Mouse (Mus musculus): ENCODE measurements around the gene Ramp1.

The Ramp1 gene

DNA sequence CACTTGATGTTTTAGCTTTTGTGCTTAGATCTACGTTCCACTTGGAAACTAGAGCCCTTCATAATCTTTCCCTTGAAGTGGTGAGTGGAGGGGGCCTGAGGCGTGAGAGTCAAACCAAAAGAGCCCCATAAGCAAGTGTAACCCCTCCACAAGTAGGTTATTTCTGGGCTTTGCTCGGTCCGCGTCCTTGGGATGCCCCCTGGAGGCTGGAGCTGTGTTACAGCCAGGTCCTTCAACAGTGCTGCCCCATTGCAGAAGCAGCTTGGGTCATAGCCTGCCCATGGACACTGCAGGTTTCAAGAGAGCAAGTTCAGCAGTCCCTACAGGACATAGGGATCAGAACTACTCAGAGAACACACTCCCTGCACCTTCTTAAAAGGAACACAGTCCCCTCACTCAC lies 59.5 kb downstream of the Ramp1 start:
- no peak for DNase-seq (ENCODE audit: low read depth, low spot score)

DNA sequence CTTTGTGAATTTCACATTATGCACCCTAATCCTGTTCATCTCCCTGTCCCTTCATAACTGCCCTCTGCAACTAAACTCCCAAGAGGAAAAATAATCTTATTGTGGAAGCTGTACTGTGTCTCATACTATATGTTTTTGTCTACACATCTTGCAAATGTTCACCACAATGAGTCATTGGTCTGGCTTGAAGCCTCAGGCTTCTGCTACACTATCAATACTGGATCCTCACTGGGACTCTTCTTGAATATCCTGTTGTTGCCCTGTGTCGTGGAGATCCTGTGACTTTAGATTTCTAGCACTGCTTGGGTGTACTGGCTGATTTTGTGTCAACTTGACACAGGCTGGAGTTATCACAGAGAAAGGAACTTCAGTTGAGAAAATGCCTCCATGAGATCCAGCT lies 60.2 kb downstream of the Ramp1 start:
- DNase-seq (ENCODE audit: low read depth, low spot score) = peak; percentile 87

DNA sequence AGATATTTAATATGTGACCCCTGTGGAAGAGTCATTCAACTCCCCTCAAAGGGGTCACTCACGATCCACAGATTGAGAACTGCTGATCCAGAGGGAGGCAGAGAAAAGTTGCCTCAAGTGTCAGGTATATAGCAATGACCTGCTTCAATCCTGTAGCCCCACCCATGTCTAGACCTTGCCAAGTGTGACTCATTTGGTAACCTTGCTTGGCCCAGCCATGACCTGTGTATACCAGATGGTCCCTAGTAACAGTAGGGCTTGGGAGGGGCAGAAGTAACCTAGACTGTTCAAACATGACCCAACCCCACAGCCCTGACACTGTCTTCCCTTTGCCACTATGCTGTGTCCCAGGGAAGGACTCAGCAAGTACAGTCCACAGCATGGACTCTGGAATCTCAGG lies 61.1 kb downstream of the Ramp1 start:
- DNase-seq (ENCODE audit: low read depth, low spot score) = peak; percentile 83

DNA sequence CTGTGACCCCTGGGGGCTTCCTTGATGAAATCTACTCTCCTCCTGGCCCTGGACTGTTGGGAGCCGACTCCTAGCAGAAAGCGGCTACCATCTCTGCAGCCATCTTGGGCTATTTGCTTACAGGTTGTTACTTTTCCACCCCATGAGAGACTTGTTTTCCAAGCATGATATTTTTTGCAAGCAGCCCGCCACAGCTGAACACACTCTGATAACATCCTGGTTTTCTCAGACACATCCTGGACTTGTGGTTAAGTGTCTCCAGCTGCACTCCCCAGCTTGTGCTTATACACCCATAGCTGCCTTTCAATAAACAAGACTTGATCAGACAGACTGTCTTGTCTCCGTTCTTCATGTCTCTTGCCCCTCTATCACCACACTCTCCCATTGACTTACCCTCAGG lies 61.6 kb downstream of the Ramp1 start:
- DNase-seq (ENCODE audit: low read depth, low spot score) = no peak

DNA sequence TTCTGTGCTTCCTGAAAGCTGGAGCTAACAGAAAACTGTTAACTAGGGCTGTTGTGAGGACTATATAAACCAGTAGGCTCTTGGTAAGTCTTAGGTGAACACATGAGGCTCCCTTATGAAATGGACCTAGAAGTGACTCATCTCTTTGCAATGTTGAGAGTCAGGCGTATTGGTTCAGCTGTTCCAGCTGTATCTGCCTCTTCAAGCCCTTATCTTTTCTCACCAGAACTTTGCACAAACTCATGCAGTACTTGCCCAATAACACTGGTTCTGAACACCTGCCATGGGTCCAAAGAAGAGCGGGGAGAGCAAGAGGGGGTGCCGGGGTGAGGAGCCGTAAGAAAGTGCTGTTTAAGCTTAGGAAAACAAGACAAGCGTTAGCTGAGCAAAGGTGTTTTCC lies 68.6 kb downstream of the Ramp1 start:
- DNase-seq (ENCODE audit: low read depth, low spot score) = peak; percentile 91

DNA sequence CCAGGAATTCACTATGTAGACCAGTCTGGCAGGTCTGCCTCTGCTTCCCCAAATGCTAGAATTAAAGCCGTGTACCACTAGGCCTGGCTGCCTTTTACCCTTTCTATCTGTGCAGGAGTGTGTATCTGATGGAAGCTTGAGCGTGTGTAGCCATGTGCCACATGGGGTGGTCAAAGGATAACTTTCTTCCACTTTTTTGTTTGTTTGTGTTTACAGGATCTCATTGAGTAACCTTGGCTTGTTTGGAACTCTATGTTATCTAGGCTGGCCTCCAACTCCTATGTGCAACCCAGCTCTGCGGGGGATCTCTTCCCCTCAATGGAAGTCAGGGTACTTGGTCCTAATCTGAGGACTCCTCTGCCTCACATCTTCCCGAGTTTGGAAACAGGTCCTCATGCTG lies 69.3 kb downstream of the Ramp1 start:
- DNase-seq (ENCODE audit: low read depth, low spot score) = no peak

DNA sequence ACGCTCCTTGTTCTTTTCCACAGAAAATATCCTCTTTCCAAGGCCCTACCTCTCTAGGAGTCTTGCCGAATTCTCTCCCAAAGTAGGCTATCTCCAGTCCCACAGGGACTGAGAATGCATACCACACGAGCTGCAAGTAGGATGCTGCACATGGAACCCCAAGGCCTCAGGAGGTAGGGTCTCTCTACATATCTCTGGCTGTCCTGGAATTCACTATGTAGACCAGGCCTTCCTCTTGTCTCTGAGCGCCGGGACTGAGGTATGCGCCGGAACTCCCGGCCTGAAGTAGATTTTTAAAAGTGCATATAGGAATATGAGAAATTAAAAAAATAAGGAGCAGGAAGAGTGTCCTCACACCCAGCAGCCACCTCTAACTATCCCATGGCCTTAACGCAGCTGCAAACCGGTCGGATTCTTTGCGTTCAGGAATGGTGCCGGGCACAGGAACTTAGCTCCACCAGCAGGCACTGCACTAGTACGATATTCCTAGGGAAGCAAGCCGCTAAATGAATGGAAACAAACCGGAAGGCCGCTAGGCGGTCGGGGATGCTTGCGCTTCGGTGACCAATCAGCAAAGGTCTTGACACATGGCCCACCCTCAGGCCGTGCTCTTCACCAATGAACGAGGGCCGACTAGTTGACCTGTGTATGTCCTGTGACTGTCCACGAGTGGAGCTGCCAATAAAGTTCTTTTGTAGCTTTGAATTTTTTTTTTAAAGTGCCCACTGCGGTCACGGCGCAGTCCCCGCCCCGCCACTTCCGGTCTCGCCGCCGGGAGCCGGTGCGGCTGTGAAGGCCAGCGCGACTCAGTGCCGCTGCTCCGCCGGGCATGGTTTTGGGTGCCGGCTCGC lies 70.2 kb downstream of the Ramp1 start, which contains the start of gene Ube2f:
Gene Ube2f (plus strand): TSS at position 741 of the 851 bp plus-strand sequence.
- peak; percentile 100 for DNase-seq (ENCODE audit: low read depth, low spot score)

DNA sequence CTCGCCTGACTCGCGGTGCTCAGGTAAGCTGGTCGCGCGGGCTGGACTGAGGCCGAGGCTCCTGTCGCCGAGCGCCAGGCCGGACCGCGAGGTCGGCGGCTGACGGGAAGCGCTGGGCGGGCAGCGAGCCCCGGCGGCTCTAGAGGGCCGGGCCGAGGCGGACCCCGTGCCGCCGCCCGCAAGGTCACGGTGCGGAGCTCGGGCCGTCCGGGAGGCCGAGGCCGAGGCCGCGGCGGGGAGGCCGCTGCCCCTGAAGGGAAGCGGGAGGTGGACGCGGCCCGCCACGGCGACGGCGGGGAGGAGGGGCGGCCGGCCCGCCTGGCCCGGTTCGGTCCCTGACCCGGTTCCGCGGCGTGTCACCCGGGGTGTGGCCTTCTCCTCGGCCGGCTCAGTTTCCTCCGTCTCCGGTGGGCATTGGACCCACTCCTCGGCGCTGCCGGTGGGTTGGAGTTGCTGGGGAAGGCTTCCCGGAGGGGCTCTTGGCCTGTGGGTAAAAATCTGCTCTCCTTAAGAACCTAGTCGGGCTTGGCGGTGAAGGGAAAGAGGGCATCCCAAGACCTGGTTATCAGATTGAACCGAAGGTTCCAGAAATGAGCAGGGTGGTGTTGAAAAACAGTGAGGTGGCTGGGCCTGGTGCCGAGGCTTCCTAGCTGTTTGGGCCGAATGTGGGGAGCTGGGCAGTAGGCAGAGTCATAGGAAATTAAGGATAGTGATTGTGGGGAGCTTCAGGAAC lies 71.0 kb downstream of the Ramp1 start:
- peak; percentile 40 for DNase-seq (ENCODE audit: low read depth, low spot score)

DNA sequence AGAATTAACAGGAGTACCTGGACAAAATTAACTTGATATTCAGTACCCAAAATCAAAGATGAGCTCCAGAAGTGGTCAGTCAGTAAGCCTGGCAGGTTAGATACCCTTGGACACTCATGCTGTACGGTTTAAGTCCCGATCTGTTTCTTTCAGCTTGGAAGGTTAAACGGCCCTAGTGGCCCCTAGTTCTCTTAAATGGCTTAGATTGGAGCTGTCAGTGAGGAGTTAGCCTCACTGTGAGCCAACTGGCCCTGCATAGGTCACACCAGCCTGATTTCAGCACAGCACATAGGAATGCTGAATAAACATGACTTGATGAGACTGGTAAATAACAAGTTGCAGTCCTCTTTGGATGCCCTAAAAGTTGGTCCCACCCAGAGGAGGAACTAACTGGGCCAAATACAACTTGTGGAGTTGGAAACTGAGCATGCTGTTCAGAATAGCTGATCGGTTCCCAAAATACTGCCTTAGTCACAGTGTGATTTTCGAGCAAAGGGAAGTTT lies 71.6 kb downstream of the Ramp1 start:
- peak; percentile 46 for DNase-seq (ENCODE audit: low read depth, low spot score)

DNA sequence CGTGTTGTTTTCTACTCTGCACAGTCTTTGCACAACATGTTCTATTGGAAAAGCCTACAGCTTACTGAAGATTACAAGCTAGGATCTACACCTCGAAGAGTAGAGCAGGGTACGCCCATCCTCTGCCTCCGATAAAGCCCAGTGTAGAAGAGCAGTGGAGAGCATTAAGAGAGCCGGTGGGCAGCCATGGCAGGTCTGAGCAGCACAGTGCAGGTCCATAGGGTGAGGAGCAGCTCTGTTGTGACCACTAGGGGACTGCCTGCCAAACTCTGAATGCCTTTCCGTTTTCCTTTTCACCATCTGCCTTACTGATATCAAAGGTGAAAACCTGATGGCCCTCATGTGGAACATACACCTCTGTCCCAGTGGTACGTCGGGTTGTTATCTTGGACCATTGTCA lies 72.3 kb downstream of the Ramp1 start:
- peak; percentile 70 for DNase-seq (ENCODE audit: low read depth, low spot score)

DNA sequence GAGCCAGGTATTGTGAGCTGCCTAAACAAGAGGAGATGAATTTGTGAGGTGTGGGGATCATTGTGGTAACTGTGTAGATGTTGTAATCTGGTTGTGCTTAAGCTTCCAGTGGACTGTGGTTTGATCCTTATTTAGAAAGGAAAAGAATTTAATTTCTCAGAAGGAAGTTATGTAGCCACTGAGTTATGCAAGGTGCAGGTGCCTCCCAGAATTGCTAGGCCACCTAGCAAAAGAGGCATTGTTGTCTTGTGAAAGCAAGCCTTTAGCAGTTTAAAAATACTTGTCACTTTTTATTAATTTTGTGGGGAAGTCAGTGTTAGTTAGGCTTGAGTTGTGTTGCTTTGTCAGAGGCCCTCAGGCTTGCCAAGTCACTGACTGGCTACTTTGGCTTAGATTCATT lies 78.3 kb downstream of the Ramp1 start:
- DNase-seq (ENCODE audit: low read depth, low spot score) = no peak

DNA sequence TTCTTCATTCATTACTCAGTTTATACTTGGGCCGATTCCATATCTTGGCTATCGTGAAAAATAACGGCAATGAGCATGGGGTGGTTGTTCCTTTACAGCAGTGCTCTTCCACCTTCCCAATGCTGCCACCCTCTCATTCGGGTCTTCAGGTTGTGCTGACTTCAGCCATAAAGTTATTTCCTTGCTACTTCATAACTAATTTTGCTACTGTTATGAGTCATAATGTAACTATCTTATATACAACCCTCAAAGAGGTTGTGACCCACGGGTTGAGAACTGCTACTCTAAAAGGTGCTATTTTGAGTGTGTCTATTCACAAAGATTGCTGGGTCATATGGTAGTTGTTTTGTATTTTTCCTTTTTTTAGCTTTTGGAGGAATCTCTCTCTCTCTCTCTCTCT lies 80.2 kb downstream of the Ramp1 start:
- DNase-seq (ENCODE audit: low read depth, low spot score) = no peak

DNA sequence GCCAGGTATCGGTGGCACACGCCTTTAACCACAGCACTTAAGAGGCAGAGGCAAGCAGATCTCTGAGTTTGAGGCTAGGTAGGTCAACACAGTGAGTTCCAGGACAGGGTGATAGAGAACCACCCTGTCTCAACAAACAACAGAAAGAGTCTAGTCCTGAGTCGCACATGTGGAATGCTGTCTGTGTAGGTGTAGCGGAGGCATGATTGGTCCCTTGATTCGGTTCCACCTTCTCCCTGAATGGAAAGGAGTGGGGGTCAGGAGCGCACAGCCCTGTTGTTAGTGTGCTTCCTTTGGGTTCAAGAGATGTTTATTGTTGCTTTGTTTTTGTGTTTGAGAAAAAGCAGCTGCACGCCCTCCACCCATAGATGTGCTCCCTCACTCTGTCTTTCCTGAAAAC lies 82.9 kb downstream of the Ramp1 start:
- peak; percentile 57 for DNase-seq (ENCODE audit: low read depth, low spot score)

DNA sequence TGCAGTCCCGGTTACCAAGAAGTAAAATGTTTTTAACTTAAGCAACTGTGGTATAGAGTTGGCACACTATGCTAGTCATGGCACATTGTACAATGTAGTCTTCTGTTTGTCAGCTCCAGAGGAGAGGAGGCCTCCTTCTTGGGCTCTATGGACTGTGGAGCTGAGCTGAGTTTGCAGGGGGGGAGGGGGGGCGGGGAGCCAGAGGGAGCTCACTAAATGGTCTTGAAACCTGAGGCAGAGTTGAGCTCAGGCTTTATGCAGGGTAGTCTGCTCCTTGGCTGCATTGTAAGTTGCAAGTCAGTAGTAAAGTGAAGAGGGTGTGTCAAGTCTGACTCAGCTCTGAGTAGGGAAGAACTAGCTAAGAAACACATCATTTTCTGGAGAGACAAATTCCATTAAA lies 92.6 kb downstream of the Ramp1 start:
- peak; percentile 75 for DNase-seq (ENCODE audit: low read depth, low spot score)
